Mouse (Mus musculus) thymus, adult 2 months (tissue): ENCODE results near the gene Nip7.

Experiments used
- CTCF ChIP-seq: fragments of 200-500 bp; IDR thresholded peaks from 2 replicates; pipeline ENCODE4 v1.5.1; 2012; ENCODE audit warnings: mild to moderate bottlenecking, control low read depth, low read length, moderate library complexity, borderline replicate concordance; ENCODE audit not compliant: control insufficient read depth, poor library complexity, insufficient read depth; ENCODE audit errors: extremely low read depth
- POLR2A ChIP-seq: fragments of 200-500 bp; IDR thresholded peaks from 2 replicates; pipeline ENCODE4 v1.6.1; 2012; ENCODE audit warnings: mild to moderate bottlenecking, low read length, control low read depth, moderate library complexity; ENCODE audit not compliant: control insufficient read depth, poor library complexity, insufficient read depth; ENCODE audit errors: extremely low read depth

- TF ChIP-seq CTCF (no peak), POLR2A (no peak)
These were observed 27.4 kb upstream of the Nip7 start for GRCm38 (mm10) chr8:107029310-107029709.
